Mouse (Mus musculus) embryonic facial prominence, embryonic 12.5 days (tissue): ENCODE measurements around the gene Rpl21. TPM values are rescaled to one million over a fixed set of nuclear protein-coding genes. Genes with fewer than 3 reads are reported as not detected.

Experiments used
- ATAC-seq: fragments of 200-750 bp; cut with Nextera tagmentation; 2 replicates; pipeline ENCODE4 v1.8.0; 2017; ENCODE audit not compliant: insufficient number of reproducible peaks, insufficient read depth, low FRiP score, low TSS enrichment
- H3K27ac ChIP-seq: fragments of 300-500 bp; sonication (generic); 2 replicates; pipeline ENCODE4 v1.5.1; 2016; ENCODE audit warnings: mild to moderate bottlenecking
- H3K27me3 ChIP-seq: fragments of 300-500 bp; sonication (generic); 2 replicates; pipeline ENCODE4 v1.6.1; 2016; ENCODE audit warnings: mild to moderate bottlenecking, moderate library complexity
- H3K36me3 ChIP-seq: fragments of 300-500 bp; sonication (generic); 2 replicates; pipeline ENCODE4 v1.6.1; 2016; ENCODE audit warnings: mild to moderate bottlenecking
- H3K4me1 ChIP-seq: fragments of 300-500 bp; sonication (generic); 2 replicates; pipeline ENCODE4 v1.6.1; 2016
- H3K4me2 ChIP-seq: fragments of 300-500 bp; sonication (generic); replicated peaks from 2 replicates; pipeline ENCODE4 v1.6.1; 2016; ENCODE audit warnings: mild to moderate bottlenecking, moderate library complexity
- H3K4me3 ChIP-seq: fragments of 300-500 bp; sonication (generic); 2 replicates; pipeline ENCODE4 v1.5.1; 2016; ENCODE audit warnings: mild to moderate bottlenecking
- H3K9ac ChIP-seq: fragments of 300-500 bp; sonication (generic); 2 replicates; pipeline ENCODE4 v1.6.1; 2016; ENCODE audit warnings: mild to moderate bottlenecking, moderate library complexity
- H3K9me3 ChIP-seq: fragments of 300-500 bp; sonication (generic); 2 replicates; pipeline ENCODE4 v1.6.1; 2016; ENCODE audit warnings: mild to moderate bottlenecking, moderate library complexity
- whole genome bisulfite sequencing: fragments of 180-500 bp; shearing (Covaris S2); methylation state at CpG from one replicate; pipeline ENCODE4 v1.1.7; 2016; 5-methylcytosine and 5-hydroxymethylcytosine counted together
- polyA plus RNA-seq: library from polyadenylated mRNA; unstranded; fragments of >200 nt; fragmentation: Nextera tagmentation; extraction: Ambion mirVana; gene quantifications from 2 replicates; pipeline ENCODE4 v1.2.1, GENCODE M21; 2016

The Rpl21 gene
- polyA plus RNA-seq, 1 experiment from 2014 or later = 529 TPM

DNA sequence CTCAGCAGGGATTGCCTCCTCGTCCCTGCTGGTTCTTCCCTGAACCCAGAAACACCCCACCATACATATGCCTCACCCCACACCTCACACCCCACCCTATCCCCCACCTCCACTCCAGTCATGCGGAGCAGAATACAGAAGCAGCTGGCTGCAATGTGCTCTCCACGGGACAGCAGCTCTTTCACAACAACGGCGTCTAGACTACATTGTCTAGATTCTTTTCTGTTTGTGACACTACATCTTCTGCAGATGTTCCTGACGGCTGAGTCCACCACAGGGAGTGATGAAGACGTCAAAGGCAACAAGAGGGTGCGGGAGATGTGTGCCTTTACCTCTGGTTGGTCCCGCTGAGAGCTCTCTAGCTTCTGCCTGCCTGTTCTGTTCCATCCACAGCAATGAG, 34.7 kb upstream of the Rpl21 start:
- H3K36me3 ChIP-seq = no peaks in the 10 kb centered on the region
- no peak overlapping the region for H3K4me3 ChIP-seq
- H3K4me1 ChIP-seq = peaks cover 5% of the 10 kb centered on the region
- no peak for ATAC-seq
- WGBS = 68% methylated on average over 9 of the region's 9 CpGs
- no peaks in the 10 kb centered on the region for H3K9me3 ChIP-seq
- no peak overlapping the region for H3K9ac ChIP-seq
- H3K27me3 ChIP-seq = no peaks in the 10 kb centered on the region
- no peak overlapping the region for H3K27ac ChIP-seq
- H3K4me2 ChIP-seq = no peak overlapping the region

DNA sequence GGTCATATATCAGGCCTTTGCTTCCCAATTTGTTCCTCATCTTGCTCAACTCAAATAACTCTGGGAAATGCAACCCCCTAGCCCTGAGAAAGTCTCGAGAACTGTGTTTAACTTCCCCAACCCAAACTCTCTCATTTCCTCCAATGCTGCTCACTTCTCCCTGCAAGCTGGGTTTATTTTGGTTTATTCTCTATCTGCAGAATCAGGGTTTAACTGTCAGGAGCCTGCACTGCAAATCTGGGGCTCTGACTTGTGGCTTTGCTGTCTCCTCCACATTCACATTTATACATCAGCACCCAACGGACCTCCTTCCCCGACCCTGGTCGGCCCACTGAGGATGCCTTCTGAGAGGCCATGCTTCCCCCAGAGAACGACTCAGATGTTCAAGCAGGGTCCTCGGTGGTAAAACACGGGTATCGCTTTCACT, 26.7 kb upstream of the Rpl21 start:
- H3K9me3 ChIP-seq = no peaks in the 10 kb centered on the region
- H3K27ac ChIP-seq = no peak overlapping the region
- H3K4me1 ChIP-seq = 0 out of 2 replicates have a peak, but pooled peaks cover 5% of the 10 kb centered on the region
- WGBS = 66% methylated on average over 8 of the region's 8 CpGs
- H3K9ac ChIP-seq = no peak overlapping the region
- H3K36me3 ChIP-seq = no peaks in the 10 kb centered on the region
- no peak for ATAC-seq
- no peak overlapping the region for H3K4me3 ChIP-seq
- H3K27me3 ChIP-seq = no peaks in the 10 kb centered on the region
- no peak overlapping the region for H3K4me2 ChIP-seq

DNA sequence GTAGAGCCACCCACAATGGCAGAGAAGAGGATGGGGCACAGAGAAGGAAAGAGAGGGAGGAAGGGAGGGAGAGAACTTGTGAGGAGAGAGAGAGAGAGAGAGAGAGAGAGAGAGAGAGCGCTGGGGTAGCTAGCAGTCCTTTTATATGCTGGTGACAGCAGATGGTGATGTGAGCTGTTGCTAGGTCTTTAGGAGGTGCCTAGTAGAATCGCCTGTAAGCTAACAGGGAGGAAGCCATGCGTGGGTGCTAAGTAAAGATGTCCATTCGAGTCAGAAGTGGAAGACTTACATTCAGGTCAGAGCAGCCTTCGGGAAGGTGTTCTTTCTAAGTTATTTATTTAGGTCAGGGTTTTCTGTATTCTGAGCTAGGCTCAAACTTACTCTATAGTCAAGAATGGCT, 22.7 kb upstream of the Rpl21 start:
- H3K4me1 ChIP-seq = 0 out of 2 replicates have a peak, but pooled peaks cover 5% of the 10 kb centered on the region

DNA sequence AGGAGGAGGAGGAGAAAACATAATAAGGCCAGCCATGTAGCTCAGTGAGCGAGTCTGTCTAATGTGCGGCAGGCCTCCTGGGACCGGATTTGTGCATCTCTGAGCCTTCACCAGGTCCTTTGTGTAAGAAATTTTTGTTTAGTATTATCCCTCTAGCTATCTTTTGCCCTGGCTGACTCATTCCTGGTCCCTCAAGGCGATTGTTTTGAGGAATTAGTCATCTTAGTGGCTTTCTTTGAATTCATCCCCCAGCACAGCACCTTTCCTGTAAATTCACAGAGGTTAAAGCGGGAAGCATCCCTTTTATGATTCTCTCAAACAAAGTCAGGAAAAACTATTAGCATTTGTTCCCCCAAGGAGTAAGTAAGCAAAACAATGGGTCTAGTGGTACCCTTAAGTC, 19.8 kb upstream of the Rpl21 start:
- Histone ChIP-seq H3K4me2 (no peak overlapping the region), H3K4me1 (no peaks in the 10 kb centered on the region), H3K36me3 (no peaks in the 10 kb centered on the region), H3K9me3 (no peaks in the 10 kb centered on the region), H3K9ac (no peak overlapping the region), H3K27me3 (no peaks in the 10 kb centered on the region), H3K4me3 (no peak overlapping the region), H3K27ac (no peak overlapping the region)
- 89% methylated on average over 5 of the region's 5 CpGs for WGBS
- no peak for ATAC-seq

More for the DNA sequence above, 22.7 kb upstream of the Rpl21 start:
- H3K27ac ChIP-seq = no peak overlapping the region
- no peak for ATAC-seq
- no peaks in the 10 kb centered on the region for H3K27me3 ChIP-seq
- H3K4me3 ChIP-seq = no peak overlapping the region
- H3K36me3 ChIP-seq = no peaks in the 10 kb centered on the region
- 71% methylated on average over 5 of the region's 5 CpGs for WGBS
- no peak overlapping the region for H3K9ac ChIP-seq
- no peak overlapping the region for H3K4me2 ChIP-seq
- no peaks in the 10 kb centered on the region for H3K9me3 ChIP-seq

DNA sequence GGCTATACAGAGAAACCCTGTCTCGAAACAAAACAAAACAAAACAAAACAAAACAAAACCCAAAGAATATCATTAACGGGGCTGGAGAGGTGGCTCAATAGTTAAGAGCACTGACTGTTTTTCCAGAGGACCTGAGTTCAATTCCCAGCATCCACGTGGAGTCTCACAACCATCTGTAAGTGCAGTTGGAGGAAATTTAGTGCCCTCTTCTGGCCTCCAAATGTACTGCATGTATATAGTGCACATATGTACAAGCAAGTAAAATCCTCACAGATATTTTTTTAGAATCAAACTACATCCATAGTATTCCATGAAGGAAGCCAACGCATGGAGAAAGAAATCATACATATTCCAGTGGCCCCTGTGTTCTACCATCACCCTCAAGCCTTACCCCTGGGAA, 19.3 kb upstream of the Rpl21 start:
- H3K9ac ChIP-seq = no peak overlapping the region
- no peaks in the 10 kb centered on the region for H3K4me1 ChIP-seq
- H3K36me3 ChIP-seq = no peaks in the 10 kb centered on the region
- WGBS = 87% methylated on average over 4 of the region's 4 CpGs
- no peak overlapping the region for H3K27ac ChIP-seq
- no peak overlapping the region for H3K4me3 ChIP-seq
- ATAC-seq = no peak
- no peaks in the 10 kb centered on the region for H3K9me3 ChIP-seq
- H3K4me2 ChIP-seq = no peak overlapping the region
- H3K27me3 ChIP-seq = no peaks in the 10 kb centered on the region

DNA sequence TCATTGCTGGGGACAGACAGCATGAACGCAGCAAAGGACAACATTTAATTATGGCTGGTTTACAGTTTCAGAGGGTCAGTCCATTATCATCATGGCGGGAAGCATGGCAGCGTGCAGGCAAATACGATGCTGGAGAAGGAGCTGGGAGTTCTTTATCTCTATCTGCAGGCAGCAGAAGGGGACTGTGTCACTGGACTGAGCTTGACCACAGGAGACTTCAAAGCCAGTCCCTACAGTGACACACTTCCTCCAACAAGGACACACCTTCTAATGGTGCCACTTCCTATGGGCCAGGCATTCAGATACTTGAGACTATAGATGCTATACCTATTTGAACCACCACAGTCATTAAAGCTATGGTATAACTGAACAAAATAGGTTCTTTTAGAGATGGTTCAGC, 17.3 kb upstream of the Rpl21 start:
- Histone ChIP-seq H3K4me1 (no peaks in the 10 kb centered on the region), H3K27ac (no peak overlapping the region), H3K4me2 (no peak overlapping the region), H3K9ac (no peak overlapping the region), H3K36me3 (no peaks in the 10 kb centered on the region), H3K27me3 (no peaks in the 10 kb centered on the region), H3K9me3 (no peaks in the 10 kb centered on the region), H3K4me3 (no peak overlapping the region)
- WGBS = 76% methylated on average over 4 of the region's 4 CpGs
- no peak for ATAC-seq

DNA sequence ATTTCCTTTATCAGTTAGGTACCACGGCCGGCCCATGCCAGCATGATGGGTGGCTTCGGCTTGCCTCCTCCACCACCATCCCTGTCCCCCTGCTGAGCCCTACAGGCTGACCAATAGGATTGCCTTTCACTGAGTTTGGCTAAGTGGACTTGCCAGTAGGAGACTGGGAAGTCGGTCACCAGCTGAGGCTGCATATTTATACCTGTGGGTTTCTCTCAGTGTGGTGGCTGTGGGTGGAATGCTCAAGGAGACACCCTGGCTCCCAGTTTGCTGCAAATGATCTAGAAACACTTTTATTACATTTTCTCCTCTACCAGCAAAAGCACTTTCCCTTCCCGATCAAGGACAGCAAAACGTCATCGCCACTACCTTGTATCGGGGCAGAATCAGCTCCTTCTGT, 15.1 kb upstream of the Rpl21 start:
- H3K4me2 ChIP-seq = no peak overlapping the region
- H3K9ac ChIP-seq = no peak overlapping the region
- H3K9me3 ChIP-seq = no peaks in the 10 kb centered on the region
- 85% methylated on average over 8 of the region's 8 CpGs for WGBS
- ATAC-seq = no peak
- H3K4me3 ChIP-seq = no peak overlapping the region
- H3K27me3 ChIP-seq = no peaks in the 10 kb centered on the region
- no peaks in the 10 kb centered on the region for H3K4me1 ChIP-seq
- no peak overlapping the region for H3K27ac ChIP-seq
- H3K36me3 ChIP-seq = no peaks in the 10 kb centered on the region

DNA sequence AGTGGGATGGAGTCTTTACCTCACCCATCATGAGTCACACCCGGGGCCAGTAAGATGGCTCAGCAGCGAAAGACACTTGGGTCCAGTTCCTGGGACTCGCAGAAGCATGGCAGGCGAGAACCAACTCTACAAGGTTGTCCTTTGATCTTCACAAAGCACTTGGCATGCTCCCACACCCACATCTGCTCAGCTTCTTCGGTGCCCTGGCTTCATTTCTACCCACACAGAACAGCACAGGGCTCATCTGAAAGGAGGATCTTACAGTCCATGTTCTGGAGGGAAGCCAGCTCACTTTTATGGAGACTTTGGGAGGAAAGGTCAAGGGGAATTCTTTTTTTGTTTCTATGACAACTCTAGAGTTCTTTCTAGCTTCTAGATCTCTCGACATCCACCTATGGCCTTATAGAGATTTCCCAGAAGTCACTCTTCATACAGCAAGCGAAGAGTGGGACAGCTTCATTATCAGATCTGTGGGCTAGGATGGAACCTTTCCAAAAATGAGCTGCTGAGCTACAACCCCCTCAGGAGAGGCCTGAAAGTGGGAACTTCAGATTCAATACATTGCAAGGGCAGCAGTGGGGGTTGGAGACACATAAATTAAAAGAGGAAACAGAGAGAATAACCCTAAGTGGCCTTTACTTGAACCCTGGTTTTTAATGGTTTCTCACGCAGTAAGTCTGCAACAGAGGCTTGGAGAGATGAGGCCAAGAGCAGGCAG, 13.6 kb upstream of the Rpl21 start:
- no peak for ATAC-seq
- Histone ChIP-seq H3K27me3 (no peaks in the 10 kb centered on the region), H3K27ac (no peak overlapping the region), H3K9ac (no peak overlapping the region), H3K36me3 (no peaks in the 10 kb centered on the region), H3K4me3 (no peak overlapping the region), H3K4me2 (no peak overlapping the region), H3K4me1 (no peaks in the 10 kb centered on the region), H3K9me3 (no peaks in the 10 kb centered on the region)
- WGBS = 84% methylated on average over 8 of the region's 8 CpGs

DNA sequence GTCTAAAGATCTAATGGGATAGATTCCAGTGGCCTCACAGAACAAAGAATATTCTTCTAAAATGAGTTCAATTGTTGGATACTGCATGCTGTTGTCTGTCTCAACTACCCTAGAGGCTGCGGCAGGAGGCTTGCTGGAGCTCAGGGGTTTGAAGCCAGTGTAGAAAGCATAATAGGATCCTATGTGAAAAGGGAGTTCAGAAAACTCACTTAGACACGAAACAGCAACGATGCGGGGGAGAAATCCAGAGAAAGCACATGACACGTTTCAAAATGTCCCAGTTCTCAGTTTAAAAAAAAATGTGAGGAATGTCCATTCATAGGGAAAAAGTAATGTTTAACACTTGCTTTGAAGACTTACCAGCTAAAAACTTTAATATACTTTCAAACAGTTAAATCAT, 9.7 kb upstream of the Rpl21 start:
- H3K4me3 ChIP-seq = no peak overlapping the region
- ATAC-seq = no peak
- WGBS = 71% methylated on average over 5 of the region's 5 CpGs

DNA sequence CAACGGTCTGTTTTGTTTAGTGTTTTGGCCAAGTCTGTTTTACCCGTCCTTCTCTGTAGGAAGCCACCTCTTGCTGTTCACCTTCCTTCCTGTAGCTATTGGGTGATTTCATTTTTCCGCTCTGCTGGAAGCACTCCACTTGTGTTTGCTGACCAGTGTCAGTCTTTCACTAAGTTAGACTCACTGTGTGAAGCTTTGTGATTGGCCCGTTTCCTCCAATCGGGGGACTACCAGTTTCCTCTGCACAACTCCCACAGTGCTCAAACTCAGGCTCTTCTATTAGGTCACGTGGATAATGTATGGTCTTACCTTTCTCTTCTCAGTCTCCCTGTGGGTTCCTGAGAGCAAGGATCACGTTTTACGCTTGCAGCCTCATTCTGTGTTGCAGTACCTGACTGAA, 3.2 kb upstream of the Rpl21 start:
- Histone ChIP-seq H3K27me3 (no peaks in the 10 kb centered on the region), H3K4me1 (peaks cover 2% of the 10 kb centered on the region; the same call in 1 of the 2 replicates), H3K9me3 (no peaks in the 10 kb centered on the region), H3K4me3 (no peak overlapping the region), H3K36me3 (peaks cover 1% of the 10 kb centered on the region; the same call in 1 of the 2 replicates), H3K4me2 (no peak overlapping the region), H3K27ac (no peak overlapping the region), H3K9ac (no peak overlapping the region)
- WGBS = 49% methylated on average over 8 of the region's 8 CpGs
- ATAC-seq = no peak

More for the DNA sequence above, 9.7 kb upstream of the Rpl21 start:
- Histone ChIP-seq H3K9me3 (no peaks in the 10 kb centered on the region), H3K4me1 (no peaks in the 10 kb centered on the region), H3K36me3 (no peaks in the 10 kb centered on the region), H3K27ac (no peak overlapping the region), H3K9ac (no peak overlapping the region), H3K27me3 (no peaks in the 10 kb centered on the region), H3K4me2 (no peak overlapping the region)

DNA sequence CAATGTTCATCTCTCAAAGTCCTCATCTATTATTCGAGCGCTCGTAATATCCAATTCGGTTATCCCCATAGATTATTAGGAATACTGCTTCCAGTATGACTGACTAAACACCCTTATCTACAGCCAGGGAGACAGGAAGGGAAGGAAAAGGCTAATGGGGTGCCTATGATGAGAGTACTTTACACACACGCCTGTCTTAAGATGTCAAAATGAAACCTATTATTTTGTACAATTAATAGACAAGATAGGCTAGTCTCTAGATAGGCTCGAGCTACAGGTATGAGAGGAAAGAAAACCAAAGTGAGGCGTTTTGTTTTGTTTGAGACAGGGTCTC, 288 bp upstream of the Rpl21 start:
- no peak; the same call in 1 of the 2 replicates for ATAC-seq
- Histone ChIP-seq H3K27ac (peak overlapping the region; percentile 89; the same call in 1 of the 2 replicates), H3K36me3 (peaks cover 29% of the 10 kb centered on the region), H3K9ac (peak overlapping the region; percentile 96), H3K4me2 (peak overlapping the region; percentile 88), H3K27me3 (no peaks in the 10 kb centered on the region), H3K9me3 (no peaks in the 10 kb centered on the region), H3K4me3 (peak overlapping the region; percentile 93), H3K4me1 (peaks cover 5% of the 10 kb centered on the region; the same call in 1 of the 2 replicates)
- 52% methylated on average over 7 of the region's 7 CpGs for WGBS

DNA sequence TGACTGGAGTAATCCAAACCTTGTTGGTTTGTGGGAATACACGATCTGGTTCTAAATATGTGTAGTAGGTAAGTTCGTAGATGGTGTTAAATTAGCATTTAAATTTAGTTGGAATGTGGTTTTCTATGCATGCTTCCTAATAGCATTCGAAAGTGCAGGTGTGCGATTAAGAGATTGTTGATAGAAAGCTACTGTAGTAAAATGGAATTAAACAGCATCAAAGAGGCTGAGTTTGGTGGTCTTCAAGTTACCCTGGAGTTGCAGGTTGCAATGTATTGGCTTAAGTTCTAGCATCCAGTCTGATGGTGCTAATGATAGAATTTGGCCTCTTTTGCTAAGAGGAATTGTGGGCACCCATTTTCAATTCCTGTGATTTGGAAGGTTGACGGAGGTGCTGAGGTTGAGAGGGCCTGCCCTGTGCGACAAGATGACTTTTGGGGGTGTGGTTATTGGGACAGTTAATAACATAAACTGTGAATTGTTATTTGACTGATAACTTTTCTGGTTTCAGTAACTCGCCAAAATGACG, 1.0 kb downstream of the Rpl21 start:
- H3K36me3 ChIP-seq = peaks cover 41% of the 10 kb centered on the region
- ATAC-seq = no peak
- peaks cover 5% of the 10 kb centered on the region; the same call in 1 of the 2 replicates for H3K4me1 ChIP-seq
- peak overlapping the region; percentile 96 for H3K9ac ChIP-seq
- peak overlapping the region; percentile 93 for H3K4me3 ChIP-seq
- H3K4me2 ChIP-seq = peak overlapping the region; percentile 88
- no peaks in the 10 kb centered on the region for H3K27me3 ChIP-seq
- H3K27ac ChIP-seq = 0 out of 2 replicates have a peak overlapping the region, but pooled peaks have one; percentile 89
- H3K9me3 ChIP-seq = no peaks in the 10 kb centered on the region
- 20% methylated on average over 8 of the region's 8 CpGs for WGBS
